Mouse (Mus musculus): ENCODE data around the gene Mdm2.
"Not testable (repeated sequence)": the region's sequence is repeated elsewhere in the genome, so short reads cannot be mapped to it uniquely, and the experiment has no call there.

Mdm2 gene

GRCm38 (mm10) chr10:117709930-117710603, 491 bp downstream of the Mdm2 start:
- peak; percentile 82 to 85 for DNase-seq

DNA sequence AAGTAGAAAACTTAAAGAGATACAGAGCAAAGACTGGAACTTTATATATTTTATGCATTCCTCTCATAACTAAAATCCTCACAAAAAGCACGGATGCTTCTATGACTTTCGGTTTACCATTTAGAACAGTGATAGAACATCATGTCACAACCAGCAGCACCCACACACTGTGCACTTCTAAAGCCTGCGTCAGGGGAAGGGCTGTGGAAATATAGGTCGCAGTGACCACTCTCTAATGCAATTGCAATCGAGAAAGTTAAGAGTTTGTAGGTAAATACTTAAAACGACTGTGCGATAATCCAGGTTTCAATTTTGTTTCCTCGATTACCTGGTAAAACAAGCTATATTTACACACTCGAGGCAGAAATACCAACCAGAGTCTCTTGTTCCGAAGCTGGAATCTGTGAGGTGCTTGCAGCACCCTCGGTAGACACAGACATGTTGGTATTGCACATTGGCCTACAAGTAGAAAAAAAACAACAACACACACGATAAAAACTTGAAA, 1.2 kb downstream of the Mdm2 start:
- DNase-seq: no peak

DNA sequence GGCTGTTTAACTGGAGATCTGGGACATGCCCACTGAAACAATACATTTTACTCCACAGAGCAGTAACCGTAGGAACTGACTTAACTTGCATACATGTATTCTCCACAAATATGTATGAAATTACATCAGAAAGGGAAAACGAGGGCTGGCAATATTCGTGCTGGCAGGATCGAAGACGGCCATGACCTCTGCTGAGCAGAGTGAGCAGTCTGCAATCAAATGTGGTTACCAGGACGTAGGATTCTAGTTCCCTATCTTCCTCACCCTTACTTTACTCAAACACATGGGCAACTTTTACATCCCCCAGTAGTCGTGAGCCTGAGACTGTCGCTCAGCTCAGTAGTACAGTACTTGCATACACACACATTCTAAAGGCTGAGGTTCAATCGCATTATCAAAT, 1.7 kb downstream of the Mdm2 start:
- no peak for DNase-seq

GRCm38 (mm10) chr10:117708376-117708775, 2.2 kb downstream of the Mdm2 start:
- DNase-seq: no peak

DNA sequence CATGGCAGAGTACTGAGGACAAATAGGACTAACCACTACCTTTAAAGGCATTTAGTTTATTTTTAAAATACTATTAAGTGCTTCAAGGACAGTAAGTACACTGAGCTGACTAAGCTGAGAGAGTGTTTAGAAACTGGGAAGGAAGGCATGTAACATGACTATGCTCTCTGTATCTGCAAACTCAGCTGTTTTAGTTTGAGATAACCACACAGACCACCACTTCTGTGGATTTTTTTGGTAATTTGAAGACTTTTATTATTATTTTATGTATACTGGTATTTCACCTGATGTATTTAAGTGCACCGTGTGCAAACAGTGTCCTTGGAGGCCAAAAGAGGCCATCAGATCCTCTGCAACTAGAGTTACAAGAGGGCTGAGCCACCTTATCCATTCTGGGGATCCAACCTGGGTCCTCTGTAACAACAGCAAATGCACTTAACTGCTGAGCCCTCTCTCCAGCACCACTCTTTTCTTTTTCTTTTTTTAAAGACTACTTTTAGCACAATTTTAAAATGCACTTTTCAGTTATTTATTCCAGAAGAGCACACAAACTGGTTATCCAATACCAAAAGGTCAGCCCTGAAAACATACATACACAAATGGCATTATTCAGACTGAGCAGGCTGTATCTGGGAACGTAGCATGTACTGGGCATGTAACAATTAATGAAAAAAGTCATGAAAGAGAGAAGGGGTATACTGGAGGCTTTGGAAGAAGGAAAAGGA, 3.3 kb downstream of the Mdm2 start:
- DNase-seq: no peak

DNA sequence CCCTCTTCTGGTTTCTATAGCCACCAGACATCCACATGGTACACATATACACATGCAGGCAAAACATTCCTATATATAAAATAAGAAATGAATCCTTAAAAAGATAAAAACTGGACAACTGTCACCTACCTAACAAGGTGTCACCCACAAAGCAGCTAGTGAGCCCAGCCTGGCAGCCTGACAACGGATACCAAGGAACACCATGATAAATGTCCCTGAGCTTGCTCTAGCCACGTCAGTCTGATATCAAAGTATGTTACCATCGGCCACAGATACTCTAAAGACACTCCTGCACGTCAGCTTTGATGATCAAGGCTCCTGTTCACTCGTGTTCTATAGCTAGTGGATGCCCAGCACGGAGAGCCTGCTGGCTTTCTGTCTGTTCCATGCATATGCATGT, 4.1 kb downstream of the Mdm2 start:
- DNase-seq: no peak

- no peak for DNase-seq
These were observed 4.8 kb downstream of the Mdm2 start for GRCm38 (mm10) chr10:117705806-117706205.

DNA sequence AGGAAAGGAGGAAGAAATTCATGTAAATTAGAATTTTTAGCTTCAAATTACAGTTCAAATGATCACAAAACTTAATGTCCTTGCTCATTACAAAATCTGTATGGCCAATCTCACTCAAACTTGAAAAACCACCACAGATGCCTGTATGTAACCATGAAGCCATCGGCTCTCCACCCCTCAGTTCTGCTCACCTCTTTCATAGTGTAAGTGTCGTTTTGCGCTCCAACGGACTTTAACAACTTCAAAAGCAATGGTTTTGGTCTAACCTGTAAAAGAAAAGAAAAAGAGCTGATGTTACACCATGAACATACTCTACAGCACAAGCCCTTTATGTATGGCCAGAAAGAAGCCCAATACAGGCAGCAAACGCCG, 5.6 kb downstream of the Mdm2 start:
- no peak for DNase-seq

DNA sequence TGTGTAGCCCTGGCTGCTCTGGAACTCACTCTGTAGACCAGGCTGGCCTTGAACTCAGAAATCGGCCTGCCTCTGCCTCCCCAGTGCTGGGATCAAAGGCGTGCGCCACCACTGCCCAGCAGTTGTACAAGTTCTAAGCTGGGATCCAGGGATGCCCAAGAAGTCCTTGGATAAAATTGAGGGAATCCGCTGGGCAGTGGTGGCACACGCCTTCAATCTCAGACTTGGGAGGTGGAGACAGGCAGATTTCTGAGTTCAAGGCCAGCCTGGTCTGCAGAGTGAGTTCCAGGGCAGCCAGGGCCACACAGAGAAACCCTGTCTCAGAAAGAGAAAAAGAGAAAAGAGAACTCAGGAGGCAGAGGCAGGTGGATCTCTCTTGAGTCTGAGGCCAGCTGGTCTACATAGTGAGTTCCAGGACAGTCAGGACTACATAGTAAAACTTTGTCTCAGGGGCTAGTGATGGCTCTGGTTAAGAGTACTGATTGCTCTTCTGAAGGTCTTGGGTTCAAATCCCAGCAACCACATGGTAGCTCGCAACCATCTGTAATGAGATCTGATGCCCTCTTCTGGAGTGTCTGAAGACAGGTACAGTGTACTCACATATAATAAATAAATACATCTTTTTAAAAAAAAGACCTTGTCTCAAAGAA, 6.1 kb downstream of the Mdm2 start:
- not testable (repeated sequence) for DNase-seq

DNA sequence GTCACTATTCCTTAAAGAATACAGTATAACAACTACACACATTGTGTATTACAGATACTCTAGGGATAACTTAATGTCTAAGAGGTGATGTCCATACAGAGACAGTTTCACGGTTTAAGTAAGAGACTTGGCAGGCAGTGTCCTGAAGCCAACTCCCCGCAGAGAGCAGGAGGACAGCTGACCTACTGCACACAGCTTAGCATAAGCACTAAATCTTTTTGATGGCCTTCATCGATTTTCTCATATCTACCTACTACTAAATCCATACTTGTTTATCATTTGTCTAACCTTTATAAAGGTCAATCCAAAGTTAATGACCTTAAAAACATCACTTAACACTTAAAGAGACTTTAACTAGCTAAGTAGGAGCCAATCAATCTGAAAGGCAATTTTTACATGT, 7.1 kb downstream of the Mdm2 start:
- peak in 1 of 2 experiments; percentile 27 for DNase-seq

DNA sequence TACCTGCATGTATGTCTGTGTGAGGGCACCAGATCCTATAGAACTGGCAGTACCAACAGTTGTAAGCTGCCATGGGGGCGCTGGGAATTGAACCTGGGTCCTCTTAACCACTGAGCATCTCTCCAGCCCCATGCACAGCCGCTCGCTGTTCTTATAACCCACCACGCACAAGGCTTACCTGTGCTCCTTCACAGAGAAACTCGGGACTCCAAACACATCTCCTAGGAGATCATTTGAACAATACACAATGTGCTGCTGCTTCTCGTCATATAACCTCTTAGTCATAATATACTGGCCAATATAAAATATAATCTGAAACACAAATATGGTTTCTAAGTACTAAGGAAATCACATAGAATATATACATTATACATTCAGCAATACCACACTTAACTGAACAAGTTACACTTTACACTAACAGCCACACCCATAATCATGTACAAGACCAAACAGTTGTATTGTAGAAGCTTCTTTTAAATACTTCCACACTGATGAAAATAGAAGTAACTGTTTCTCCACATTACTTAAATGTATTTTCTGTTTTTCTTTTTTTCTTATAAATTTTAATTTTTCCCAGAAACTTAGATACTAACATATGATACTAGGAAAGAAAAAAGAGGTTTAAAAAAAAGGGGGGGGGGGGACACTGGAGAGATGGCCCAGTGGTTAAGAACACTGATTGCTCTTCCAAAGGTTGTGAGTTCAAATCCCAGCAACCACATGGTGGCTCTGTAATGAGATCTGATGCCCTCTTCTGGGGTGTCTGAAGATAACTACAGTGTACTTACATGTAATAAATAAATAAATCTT, 8.3 kb downstream of the Mdm2 start:
- DNase-seq: no peak

DNA sequence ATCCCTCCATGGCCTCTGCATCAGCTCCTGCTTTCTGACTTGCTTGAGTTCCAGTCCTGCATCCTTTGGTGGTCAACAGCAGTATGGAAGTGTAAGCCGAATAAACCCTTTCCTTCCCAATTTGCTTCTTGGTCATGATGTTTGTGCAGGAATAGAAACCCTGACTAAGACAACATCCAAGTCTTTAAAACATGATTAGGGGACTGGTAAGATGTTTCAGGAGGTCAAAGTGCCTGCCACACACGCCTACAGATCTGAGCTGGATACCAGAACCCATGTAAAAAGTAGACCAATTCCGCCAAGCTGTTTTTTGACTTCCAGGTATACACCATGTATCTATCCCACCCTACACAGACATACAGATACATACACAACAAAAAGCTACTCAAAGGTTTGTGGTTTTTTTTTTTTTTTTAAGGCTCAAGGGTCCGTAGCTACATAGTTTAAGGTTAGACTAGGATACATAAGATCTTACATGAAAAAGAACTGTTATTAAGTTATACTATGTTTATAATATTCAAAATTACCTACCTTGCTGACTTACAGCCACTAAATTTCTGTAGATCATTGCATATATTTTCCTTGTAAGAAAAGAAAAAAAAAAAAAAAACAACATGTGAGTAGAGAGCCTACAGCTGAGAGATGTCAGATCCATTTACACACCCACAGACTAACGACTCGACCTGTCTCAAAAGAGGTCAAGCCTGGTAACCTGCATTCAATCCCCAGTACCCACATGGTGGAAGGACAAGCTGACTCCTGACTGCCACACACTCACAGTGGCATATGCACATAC, 9.3 kb downstream of the Mdm2 start:
- no peak for DNase-seq

GRCm38 (mm10) chr10:117700450-117700849, 10.1 kb downstream of the Mdm2 start:
- DNase-seq: no peak

DNA sequence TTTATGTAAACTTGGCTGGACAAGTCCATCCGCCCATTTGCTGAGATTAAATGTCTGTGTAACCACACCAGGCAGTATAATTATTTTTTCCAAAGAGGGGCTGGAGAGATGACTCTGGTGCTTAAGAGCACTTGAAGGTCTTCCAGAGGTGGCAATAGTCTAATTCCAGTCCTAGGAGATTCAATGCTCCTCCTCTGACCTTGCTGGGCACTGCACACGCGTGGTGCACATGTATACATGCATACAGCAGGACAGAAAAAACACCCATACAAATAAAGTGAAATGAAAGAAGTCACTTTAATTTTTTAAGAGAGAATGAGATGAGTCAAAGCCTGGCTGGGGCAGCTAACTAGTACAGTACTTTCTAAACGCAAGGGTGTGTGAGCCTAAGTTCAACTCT, 10.6 kb downstream of the Mdm2 start:
- DNase-seq: no peak

DNA sequence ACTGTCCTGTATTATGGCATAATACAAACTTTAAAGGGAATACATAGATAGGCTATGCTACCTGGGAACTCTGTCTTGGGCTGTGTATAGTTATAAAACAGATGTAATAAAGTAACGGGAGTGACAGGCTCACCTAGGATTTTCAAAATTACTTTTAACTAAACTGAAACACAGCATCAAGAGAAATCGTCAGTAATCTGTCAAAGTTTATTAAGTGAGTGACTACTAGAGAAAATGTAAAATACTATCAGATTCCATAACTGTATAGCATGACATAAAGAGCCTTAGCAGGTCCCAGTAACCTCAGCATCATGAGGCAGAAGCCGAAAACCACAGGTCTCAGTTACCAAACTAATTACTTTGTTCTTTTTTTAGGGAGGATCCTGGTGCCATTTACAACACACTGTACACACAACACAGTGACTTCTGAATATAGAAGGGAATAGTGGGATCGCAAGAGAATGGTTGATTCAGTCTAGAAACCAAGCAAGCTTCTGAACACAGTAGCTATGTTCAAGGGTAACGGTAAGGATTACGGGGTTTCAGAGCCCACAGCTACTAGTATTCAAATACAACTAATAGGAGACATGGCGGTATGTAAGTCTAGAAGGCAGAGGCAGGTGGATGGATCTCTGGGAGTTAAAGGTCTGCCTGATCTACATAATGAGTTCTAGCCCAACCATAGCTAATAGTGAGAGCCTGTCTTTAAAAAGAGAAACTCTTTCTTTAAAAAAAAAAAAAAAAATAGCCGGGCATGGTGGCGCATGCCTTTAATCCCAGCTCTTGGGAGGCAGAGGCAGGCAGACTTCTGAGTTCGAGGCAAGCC, 12.0 kb downstream of the Mdm2 start:
- no peak for DNase-seq

DNA sequence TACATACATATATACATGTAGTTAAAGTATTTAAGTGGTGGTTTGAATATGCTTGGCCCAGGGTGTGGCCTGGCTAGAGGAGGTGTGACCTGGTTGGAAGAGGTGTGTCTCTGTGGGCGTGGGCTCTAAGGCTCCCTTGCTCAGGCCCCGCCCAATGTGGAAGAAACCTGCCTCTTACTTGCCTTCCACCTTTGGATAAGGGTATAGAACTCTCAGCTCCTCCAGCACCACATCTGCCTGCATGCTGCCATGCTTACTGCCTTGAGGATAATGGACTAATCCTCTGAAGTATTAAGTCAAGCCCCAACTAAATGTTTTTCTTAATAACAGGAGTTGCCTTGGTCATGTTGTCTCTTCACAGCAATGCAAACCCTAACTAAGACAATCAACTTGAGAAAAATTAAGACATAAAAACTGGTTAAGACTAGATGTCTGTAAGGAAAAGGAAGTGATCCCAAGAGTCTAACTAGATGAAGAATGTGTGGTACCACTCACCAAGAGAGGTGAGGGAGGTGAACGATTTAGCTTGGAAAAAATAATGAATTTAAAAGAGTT, 12.9 kb downstream of the Mdm2 start:
- no peak for DNase-seq

DNA sequence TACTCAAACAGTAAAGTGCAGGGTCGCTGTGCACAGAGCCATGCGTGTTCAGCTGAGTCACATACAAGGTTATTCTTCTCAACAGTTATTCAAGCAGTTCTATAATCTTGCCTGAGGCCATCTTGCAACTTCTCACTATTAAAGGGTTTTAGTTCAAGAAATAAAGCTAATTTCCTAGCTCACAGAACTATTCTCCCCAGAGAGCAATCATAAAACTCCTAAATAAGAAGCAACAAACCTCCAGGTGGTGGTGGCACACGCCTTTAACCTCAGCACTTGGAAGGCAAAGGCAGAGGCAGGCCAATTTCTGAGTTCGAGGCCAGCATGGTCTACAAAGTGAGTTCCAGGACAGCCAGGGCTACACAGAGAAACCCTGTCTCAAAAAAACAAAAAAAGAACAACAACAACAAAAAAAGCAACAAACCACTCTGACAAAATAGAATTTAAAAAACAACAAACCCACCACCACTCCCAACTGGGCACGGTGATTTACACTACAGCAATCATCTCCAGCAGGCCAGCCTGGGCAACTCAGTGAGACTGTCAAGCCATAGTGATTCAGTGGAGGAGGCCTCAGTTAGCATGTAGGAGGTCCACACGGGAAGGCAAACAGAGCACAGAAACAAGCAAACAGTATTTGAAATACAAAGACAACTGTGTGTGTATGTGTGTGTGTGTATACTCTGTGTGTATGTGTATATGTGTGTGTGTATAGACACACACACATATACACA, 13.6 kb downstream of the Mdm2 start:
- DNase-seq: no peak

DNA sequence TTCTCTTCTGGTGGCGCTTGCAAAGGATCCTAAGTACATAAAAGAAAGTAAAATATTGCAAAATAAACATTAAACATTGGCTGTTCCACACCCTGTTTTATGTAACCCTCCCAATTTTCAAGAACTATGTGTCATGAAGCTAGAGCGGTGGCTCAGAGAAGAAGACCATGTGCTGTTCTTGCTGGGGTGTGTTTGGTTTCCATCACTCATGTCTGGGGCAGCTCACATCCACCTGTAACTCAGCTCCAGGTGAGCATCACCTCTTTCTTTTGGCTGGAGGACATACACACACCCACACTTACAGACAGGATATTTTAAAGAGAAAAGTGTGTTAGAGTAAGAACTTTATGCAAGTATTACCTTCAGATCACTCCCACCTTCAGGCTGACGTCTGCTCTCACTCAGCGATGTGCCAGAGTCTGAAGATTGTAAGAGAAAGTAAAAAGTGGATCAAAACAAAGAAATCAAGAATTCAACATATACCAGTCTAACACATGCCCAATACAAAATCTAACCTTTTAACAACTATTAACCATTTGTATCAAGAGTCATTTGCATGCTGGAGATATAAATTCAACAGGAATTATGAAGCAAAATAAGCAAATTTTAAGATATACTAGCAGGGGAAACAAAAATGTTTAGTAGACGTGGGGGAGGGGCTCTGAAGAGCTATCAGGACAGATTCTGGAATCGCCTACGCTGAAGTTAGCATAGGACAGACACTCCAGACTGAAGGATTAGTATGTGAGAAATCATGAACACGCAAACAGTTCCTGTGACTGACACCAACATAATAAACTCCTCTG, 14.3 kb downstream of the Mdm2 start:
- no peak for DNase-seq

GRCm38 (mm10) chr10:117695605-117696004, 15.0 kb downstream of the Mdm2 start:
- no peak for DNase-seq

All from cerebellum, postnatal 25 days (tissue).